Mouse (Mus musculus): ENCODE data around the gene Txnrd2. TPM values are rescaled to one million over a fixed set of nuclear protein-coding genes. Genes with fewer than 3 reads are reported as not detected.

Txnrd2 gene
- total RNA-seq, 1 experiment, result 7.9 TPM

- TF ChIP-seq CHD2 (IDR thresholded peaks at IDR 0.05; ENCODE audit: low read depth, low read length) (no peak), ZC3H11A (IDR thresholded peaks at IDR 0.05; ENCODE audit: borderline replicate concordance, low read depth, low read length) (no peak), ZNF384 (IDR thresholded peaks at IDR 0.05; ENCODE audit: low read depth, low read length) (no peak), MAFK (IDR thresholded peaks at IDR 0.05; ENCODE audit: insufficient read depth, low read depth, low read length) (no peak), HCFC1 (IDR thresholded peaks at IDR 0.05; ENCODE audit: borderline replicate concordance, insufficient read depth, low read length) (no peak)
- no peak overlapping the region for H3K27ac ChIP-seq (ENCODE audit: insufficient read depth, low read depth, low read length, poor library complexity, severe bottlenecking)
- DNase-seq (ENCODE audit: low read depth, low spot score), result no peak
- no peak overlapping the region for H3K4me3 ChIP-seq (ENCODE audit: insufficient read depth in 1 of 2, low read depth in 1 of 2, low read length in 2 of 2, poor library complexity in 1 of 2, severe bottlenecking in 1 of 2)
- peaks cover 0 to 12% of the 10 kb centered on the region in 2 experiments; a peak in 2 of 4 replicates for H3K4me1 ChIP-seq (ENCODE audit: control insufficient read depth in 2 of 2, insufficient read depth in 2 of 2, low read length in 2 of 2, poor library complexity in 1 of 2)
- H3K36me3 ChIP-seq (ENCODE audit: control insufficient read depth, insufficient read depth, low read length, poor library complexity, severe bottlenecking), result no peaks in the 10 kb centered on the region; the same call in 1 of the 2 replicates
- no peak overlapping the region for H3K9ac ChIP-seq (ENCODE audit: insufficient read depth, low read depth, low read length, poor library complexity, severe bottlenecking)
- in situ Hi-C loops (cut with MboI; ENCODE audit: low sequenced_read_pairs in 2 of 2, unreplicated experiment in 2 of 2), result no loop called here
- no peaks in the 10 kb centered on the region for H3K9me3 ChIP-seq (ENCODE audit: control insufficient read depth, insufficient read depth, low read depth, low read length)
These were observed 46.8 kb downstream of the Txnrd2 start for GRCm38 (mm10) chr16:18472976-18473375.

GRCm38 (mm10) chr16:18474021-18474420, 47.8 kb downstream of the Txnrd2 start:
- Histone ChIP-seq H3K9me3 (ENCODE audit: control insufficient read depth, insufficient read depth, low read depth, low read length) (no peaks in the 10 kb centered on the region), H3K9ac (ENCODE audit: insufficient read depth, low read depth, low read length, poor library complexity, severe bottlenecking) (no peak overlapping the region), H3K27ac (ENCODE audit: insufficient read depth, low read depth, low read length, poor library complexity, severe bottlenecking) (no peak overlapping the region), H3K4me1 (ENCODE audit: control insufficient read depth in 2 of 2, insufficient read depth in 2 of 2, low read length in 2 of 2, poor library complexity in 1 of 2) (peaks cover 1 to 13% of the 10 kb centered on the region in 2 experiments), H3K4me3 (ENCODE audit: insufficient read depth in 1 of 2, low read depth in 1 of 2, low read length in 2 of 2, poor library complexity in 1 of 2, severe bottlenecking in 1 of 2) (no peak overlapping the region), H3K36me3 (ENCODE audit: control insufficient read depth, insufficient read depth, low read length, poor library complexity, severe bottlenecking) (no peaks in the 10 kb centered on the region; the same call in 1 of the 2 replicates)
- in situ Hi-C loops (cut with MboI; ENCODE audit: low sequenced_read_pairs in 2 of 2, unreplicated experiment in 2 of 2), result no loop called here
- TF ChIP-seq ZC3H11A (IDR thresholded peaks at IDR 0.05; ENCODE audit: borderline replicate concordance, low read depth, low read length) (no peak), ZNF384 (IDR thresholded peaks at IDR 0.05; ENCODE audit: low read depth, low read length) (no peak), MAFK (IDR thresholded peaks at IDR 0.05; ENCODE audit: insufficient read depth, low read depth, low read length) (no peak), HCFC1 (IDR thresholded peaks at IDR 0.05; ENCODE audit: borderline replicate concordance, insufficient read depth, low read length) (no peak), CHD2 (IDR thresholded peaks at IDR 0.05; ENCODE audit: low read depth, low read length) (no peak)
- no peak for DNase-seq (ENCODE audit: low read depth, low spot score)

GRCm38 (mm10) chr16:18477996-18478395, 51.8 kb downstream of the Txnrd2 start:
- Histone ChIP-seq H3K4me3 (ENCODE audit: insufficient read depth in 1 of 2, low read depth in 1 of 2, low read length in 2 of 2, poor library complexity in 1 of 2, severe bottlenecking in 1 of 2) (no peak overlapping the region), H3K9me3 (ENCODE audit: control insufficient read depth, insufficient read depth, low read depth, low read length) (no peaks in the 10 kb centered on the region), H3K4me1 (ENCODE audit: control insufficient read depth in 2 of 2, insufficient read depth in 2 of 2, low read length in 2 of 2, poor library complexity in 1 of 2) (peaks cover 7 to 24% of the 10 kb centered on the region in 2 experiments; a peak in 3 of 4 replicates), H3K36me3 (ENCODE audit: control insufficient read depth, insufficient read depth, low read length, poor library complexity, severe bottlenecking) (no peaks in the 10 kb centered on the region; the same call in 1 of the 2 replicates), H3K9ac (ENCODE audit: insufficient read depth, low read depth, low read length, poor library complexity, severe bottlenecking) (no peak overlapping the region), H3K27ac (ENCODE audit: insufficient read depth, low read depth, low read length, poor library complexity, severe bottlenecking) (no peak overlapping the region)
- in situ Hi-C loops (cut with MboI; ENCODE audit: low sequenced_read_pairs in 2 of 2, unreplicated experiment in 2 of 2), result no loop called here
- DNase-seq (ENCODE audit: low read depth, low spot score), result no peak
- TF ChIP-seq CHD2 (IDR thresholded peaks at IDR 0.05; ENCODE audit: low read depth, low read length) (no peak), ZNF384 (IDR thresholded peaks at IDR 0.05; ENCODE audit: low read depth, low read length) (no peak), MAFK (IDR thresholded peaks at IDR 0.05; ENCODE audit: insufficient read depth, low read depth, low read length) (no peak), HCFC1 (IDR thresholded peaks at IDR 0.05; ENCODE audit: borderline replicate concordance, insufficient read depth, low read length) (no peak), ZC3H11A (IDR thresholded peaks at IDR 0.05; ENCODE audit: borderline replicate concordance, low read depth, low read length) (no peak)

GRCm38 (mm10) chr16:18479667-18480066, 53.5 kb downstream of the Txnrd2 start:
- no peak overlapping the region for H3K27ac ChIP-seq (ENCODE audit: insufficient read depth, low read depth, low read length, poor library complexity, severe bottlenecking)
- no peak for DNase-seq (ENCODE audit: low read depth, low spot score)
- no peak overlapping the region for H3K9ac ChIP-seq (ENCODE audit: insufficient read depth, low read depth, low read length, poor library complexity, severe bottlenecking)
- in situ Hi-C loops (cut with MboI; ENCODE audit: low sequenced_read_pairs in 2 of 2, unreplicated experiment in 2 of 2), result no loop called here
- H3K4me3 ChIP-seq (ENCODE audit: insufficient read depth in 1 of 2, low read depth in 1 of 2, low read length in 2 of 2, poor library complexity in 1 of 2, severe bottlenecking in 1 of 2), result no peak overlapping the region
- peaks cover 12 to 37% of the 10 kb centered on the region in 2 experiments for H3K4me1 ChIP-seq (ENCODE audit: control insufficient read depth in 2 of 2, insufficient read depth in 2 of 2, low read length in 2 of 2, poor library complexity in 1 of 2)
- H3K36me3 ChIP-seq (ENCODE audit: control insufficient read depth, insufficient read depth, low read length, poor library complexity, severe bottlenecking), result no peaks in the 10 kb centered on the region; the same call in 1 of the 2 replicates
- no peaks in the 10 kb centered on the region for H3K9me3 ChIP-seq (ENCODE audit: control insufficient read depth, insufficient read depth, low read depth, low read length)
- TF ChIP-seq ZNF384 (IDR thresholded peaks at IDR 0.05; ENCODE audit: low read depth, low read length) (no peak), HCFC1 (IDR thresholded peaks at IDR 0.05; ENCODE audit: borderline replicate concordance, insufficient read depth, low read length) (no peak), ZC3H11A (IDR thresholded peaks at IDR 0.05; ENCODE audit: borderline replicate concordance, low read depth, low read length) (no peak), CHD2 (IDR thresholded peaks at IDR 0.05; ENCODE audit: low read depth, low read length) (no peak), MAFK (IDR thresholded peaks at IDR 0.05; ENCODE audit: insufficient read depth, low read depth, low read length) (no peak)

Data from ES-E14 (cell line).